Mouse (Mus musculus): Measurements from ENCODE around the gene Olfr348.

The Olfr348 gene

GRCm38 (mm10) chr2:36783976-36784375 lies at the start of gene Olfr348:
Gene Olfr348, plus strand, starts transcription at chr2:36784276.
- DNase-seq (ENCODE audit: low read depth in 1 of 2, low spot score in 2 of 2) = no peak

GRCm38 (mm10) chr2:36736226-36736625 lies 47.9 kb upstream of the Olfr348 start:
- DNase-seq (ENCODE audit: low read depth in 1 of 2, low spot score in 2 of 2) = no peak

GRCm38 (mm10) chr2:36790238-36790637 lies 6.2 kb downstream of the Olfr348 start, which contains the start of gene Olfr50:
Gene Olfr50, plus strand, starts transcription at chr2:36790538.
- DNase-seq (ENCODE audit: low read depth in 1 of 2, low spot score in 2 of 2) = no peak

GRCm38 (mm10) chr2:36816932-36817331 lies 32.9 kb downstream of the Olfr348 start, which contains the start of gene Olfr3:
Gene Olfr3, minus strand, starts transcription at chr2:36817032.
- no peak for DNase-seq (ENCODE audit: low read depth in 1 of 2, low spot score in 2 of 2)
